Mouse (Mus musculus): Measurements from ENCODE around the gene Klc1.

GRCm38 (mm10) chr12:111785174-111785573, 26.5 kb downstream of the Klc1 start:
- no peak for TF ChIP-seq POLR2A (IDR thresholded peaks at IDR 0.05; ENCODE audit: insufficient read depth, low read depth, low read length)
- TF ChIP-seq CTCF (IDR thresholded peaks at IDR 0.05; ENCODE audit: insufficient read depth, low read depth, low read length), result no peak
